Mouse (Mus musculus): ENCODE measurements around the gene Zfp763. TPM values are rescaled to one million over a fixed set of nuclear protein-coding genes. Genes with fewer than 3 reads are reported as not detected.

Gene Zfp763
- polyA plus RNA-seq, 1 experiment from 2014 or later = 28.6 TPM

- peaks cover 13% of the 10 kb centered on the region for H3K4me1 ChIP-seq (ENCODE audit: control insufficient read depth, insufficient read depth, low read length)
- H3K27me3 ChIP-seq (ENCODE audit: control insufficient read depth, insufficient read depth, low read depth, low read length) = no peaks in the 10 kb centered on the region
- H3K9me3 ChIP-seq (replicated peaks; ENCODE audit: control insufficient read depth, low read length, poor library complexity, severe bottlenecking) = peaks cover under 1% of the 10 kb centered on the region; the same call in 1 of the 2 replicates
- H3K36me3 ChIP-seq (ENCODE audit: control insufficient read depth, insufficient read depth, low read length) = peaks cover 17% of the 10 kb centered on the region
- H3K27ac ChIP-seq (ENCODE audit: low read length) = peak within 1 kb of the TSS; percentile 80
- H3K4me2 ChIP-seq (ENCODE audit: low read length) = peak within 1 kb of the TSS; percentile 79
- peak within 1 kb of the TSS; percentile 70 for H3K4me3 ChIP-seq (ENCODE audit: low read depth, low read length)
- peak within 1 kb of the TSS; percentile 70 for H3K9ac ChIP-seq (ENCODE audit: low read depth, low read length)
- ATAC-seq = peak; percentile 99
- WGBS = 2% methylated on average over 21 of the region's 21 CpGs
These were observed 40.3 kb downstream of the Zfp763 start, which contains the start of gene Zfp952 for GRCm38 (mm10) chr17:32992699-32993474. TSS of gene Zfp952 (plus strand) at chr17:32993129.

- H3K4me2 ChIP-seq (ENCODE audit: low read length) = peak overlapping the region; percentile 79
- H3K27ac ChIP-seq (ENCODE audit: low read length) = peak overlapping the region; percentile 80; the same call in 1 of the 2 replicates
- H3K27me3 ChIP-seq (ENCODE audit: control insufficient read depth, insufficient read depth, low read depth, low read length) = no peaks in the 10 kb centered on the region
- H3K4me3 ChIP-seq (ENCODE audit: low read depth, low read length) = peak overlapping the region; percentile 70
- no peak for ATAC-seq
- peaks cover 13% of the 10 kb centered on the region for H3K4me1 ChIP-seq (ENCODE audit: control insufficient read depth, insufficient read depth, low read length)
- 63% methylated on average over 12 of the region's 12 CpGs for WGBS
- no peaks in the 10 kb centered on the region; the same call in 1 of the 2 replicates for H3K9me3 ChIP-seq (replicated peaks; ENCODE audit: control insufficient read depth, low read length, poor library complexity, severe bottlenecking)
- peaks cover 17% of the 10 kb centered on the region for H3K36me3 ChIP-seq (ENCODE audit: control insufficient read depth, insufficient read depth, low read length)
- peak overlapping the region; percentile 70; the same call in 1 of the 2 replicates for H3K9ac ChIP-seq (ENCODE audit: low read depth, low read length)
These were observed 41.1 kb downstream of the Zfp763 start for GRCm38 (mm10) chr17:32991965-32992698.

GRCm38 (mm10) chr17:32986301-32986700 is 46.9 kb downstream of the Zfp763 start:
- Histone ChIP-seq H3K27ac (ENCODE audit: low read length) (no peak overlapping the region), H3K4me1 (ENCODE audit: control insufficient read depth, insufficient read depth, low read length) (no peaks in the 10 kb centered on the region), H3K4me2 (ENCODE audit: low read length) (no peak overlapping the region), H3K9me3 (replicated peaks; ENCODE audit: control insufficient read depth, low read length, poor library complexity, severe bottlenecking) (no peaks in the 10 kb centered on the region), H3K36me3 (ENCODE audit: control insufficient read depth, insufficient read depth, low read length) (no peaks in the 10 kb centered on the region), H3K4me3 (ENCODE audit: low read depth, low read length) (no peak overlapping the region), H3K27me3 (ENCODE audit: control insufficient read depth, insufficient read depth, low read depth, low read length) (no peaks in the 10 kb centered on the region), H3K9ac (ENCODE audit: low read depth, low read length) (no peak overlapping the region)
- 80% methylated on average over 4 of the region's 4 CpGs for WGBS
- ATAC-seq = no peak

- Histone ChIP-seq H3K9ac (ENCODE audit: low read depth, low read length) (no peak overlapping the region), H3K36me3 (ENCODE audit: control insufficient read depth, insufficient read depth, low read length) (peaks cover 31% of the 10 kb centered on the region), H3K4me1 (ENCODE audit: control insufficient read depth, insufficient read depth, low read length) (no peaks in the 10 kb centered on the region), H3K27me3 (ENCODE audit: control insufficient read depth, insufficient read depth, low read depth, low read length) (no peaks in the 10 kb centered on the region), H3K4me3 (ENCODE audit: low read depth, low read length) (no peak overlapping the region), H3K27ac (ENCODE audit: low read length) (no peak overlapping the region), H3K9me3 (replicated peaks; ENCODE audit: control insufficient read depth, low read length, poor library complexity, severe bottlenecking) (no peaks in the 10 kb centered on the region), H3K4me2 (ENCODE audit: low read length) (no peak overlapping the region)
- ATAC-seq = no peak
- WGBS = 95% methylated on average over 4 of the region's 4 CpGs
These were observed 51.8 kb downstream of the Zfp763 start for GRCm38 (mm10) chr17:32981361-32981760.

Other genes with a start within 250 kb of the Zfp763 start
- gene Zfp871, start 245.1 kb downstream of the Zfp763 start, polyA plus RNA-seq (2015; fragmentation: Nextera tagmentation; extraction: Ambion mirVana) = 45.9 and 46.2 TPM in 2 replicates
- 59.3 and 60.3 TPM in 2 replicates for gene Zfp811, start 223.5 kb downstream of the Zfp763 start, polyA plus RNA-seq (2015; fragmentation: Nextera tagmentation; extraction: Ambion mirVana)
- 15.1 and 19.1 TPM in 2 replicates for gene Zfp799, start 203.1 kb downstream of the Zfp763 start, polyA plus RNA-seq (2015; fragmentation: Nextera tagmentation; extraction: Ambion mirVana)
- gene Zfp870, start 141.8 kb downstream of the Zfp763 start, polyA plus RNA-seq (2015; fragmentation: Nextera tagmentation; extraction: Ambion mirVana) = 8.3 and 9.0 TPM in 2 replicates
- 0.33 TPM in 1 of 2 replicates, not detected in the other for gene Cyp4f14, start 116.1 kb downstream of the Zfp763 start, polyA plus RNA-seq (2015; fragmentation: Nextera tagmentation; extraction: Ambion mirVana)
- 7.4 and 8.8 TPM in 2 replicates for gene Cyp4f13, start 86.0 kb downstream of the Zfp763 start, polyA plus RNA-seq (2015; fragmentation: Nextera tagmentation; extraction: Ambion mirVana)
- 7.2 and 7.8 TPM in 2 replicates for gene Zfp472, start 67.6 kb downstream of the Zfp763 start, polyA plus RNA-seq (2015; fragmentation: Nextera tagmentation; extraction: Ambion mirVana)
- gene Zfp952, start 40.3 kb downstream of the Zfp763 start, polyA plus RNA-seq (2015; fragmentation: Nextera tagmentation; extraction: Ambion mirVana) = 21.7 and 22.3 TPM in 2 replicates
- not detected in 2 replicates for gene 4921501E09Rik, start 34.7 kb upstream of the Zfp763 start, polyA plus RNA-seq (2015; fragmentation: Nextera tagmentation; extraction: Ambion mirVana)
- gene Zfp563, start 55.9 kb upstream of the Zfp763 start, polyA plus RNA-seq (2015; fragmentation: Nextera tagmentation; extraction: Ambion mirVana) = 22.9 and 25.0 TPM in 2 replicates
- gene Morc2b, start 106.3 kb upstream of the Zfp763 start, polyA plus RNA-seq (2015; fragmentation: Nextera tagmentation; extraction: Ambion mirVana) = 0.07 and 0.41 TPM in 2 replicates
- gene Olfr55, start 135.0 kb upstream of the Zfp763 start, polyA plus RNA-seq (2015; fragmentation: Nextera tagmentation; extraction: Ambion mirVana) = not detected in 2 replicates
- gene Olfr239, start 157.9 kb upstream of the Zfp763 start, polyA plus RNA-seq (2015; fragmentation: Nextera tagmentation; extraction: Ambion mirVana) = not detected in 2 replicates
- gene Olfr1564, start 188.3 kb upstream of the Zfp763 start, polyA plus RNA-seq (2015; fragmentation: Nextera tagmentation; extraction: Ambion mirVana) = not detected in 2 replicates
- gene Zfp955a, start 221.7 kb upstream of the Zfp763 start, polyA plus RNA-seq (2015; fragmentation: Nextera tagmentation; extraction: Ambion mirVana) = 27.6 and 29.5 TPM in 2 replicates
- 0.03 TPM in 1 of 2 replicates, not detected in the other for gene Olfr63, start 231.3 kb upstream of the Zfp763 start, polyA plus RNA-seq (2015; fragmentation: Nextera tagmentation; extraction: Ambion mirVana)

Data from midbrain, embryonic 16.5 days (tissue).